Mouse (Mus musculus) testis, adult 2 months (tissue): ENCODE measurements around the gene Desi1.

Source experiments
- CTCF ChIP-seq: fragments of 200-500 bp; IDR thresholded peaks from 2 replicates; pipeline ENCODE4 v1.5.1; 2012; ENCODE audit warnings: low read depth, mild to moderate bottlenecking, inconsistent platforms, low read length, moderate library complexity; ENCODE audit not compliant: control insufficient read depth, insufficient read depth, insufficient replicate concordance
- POLR2A ChIP-seq: fragments of 200-500 bp; IDR thresholded peaks from 2 replicates; pipeline ENCODE4 v1.6.1; 2012; ENCODE audit warnings: low read depth, mild to moderate bottlenecking, inconsistent platforms, low read length, moderate library complexity; ENCODE audit not compliant: control insufficient read depth

GRCm38 (mm10) chr15:82081161-82081560, 47.5 kb upstream of the Desi1 start:
- peak; percentile 30; the same call in 1 of the 2 replicates for TF ChIP-seq CTCF
- TF ChIP-seq POLR2A, result no peak
